Mouse (Mus musculus): ENCODE results near the gene Lrrc10. TPM values are rescaled to one million over a fixed set of nuclear protein-coding genes. Genes with fewer than 3 reads are reported as not detected.

Lrrc10 gene
- total RNA-seq (2012; rRNA removed) = 0.27 and 0.53 TPM in 2 replicates

DNA sequence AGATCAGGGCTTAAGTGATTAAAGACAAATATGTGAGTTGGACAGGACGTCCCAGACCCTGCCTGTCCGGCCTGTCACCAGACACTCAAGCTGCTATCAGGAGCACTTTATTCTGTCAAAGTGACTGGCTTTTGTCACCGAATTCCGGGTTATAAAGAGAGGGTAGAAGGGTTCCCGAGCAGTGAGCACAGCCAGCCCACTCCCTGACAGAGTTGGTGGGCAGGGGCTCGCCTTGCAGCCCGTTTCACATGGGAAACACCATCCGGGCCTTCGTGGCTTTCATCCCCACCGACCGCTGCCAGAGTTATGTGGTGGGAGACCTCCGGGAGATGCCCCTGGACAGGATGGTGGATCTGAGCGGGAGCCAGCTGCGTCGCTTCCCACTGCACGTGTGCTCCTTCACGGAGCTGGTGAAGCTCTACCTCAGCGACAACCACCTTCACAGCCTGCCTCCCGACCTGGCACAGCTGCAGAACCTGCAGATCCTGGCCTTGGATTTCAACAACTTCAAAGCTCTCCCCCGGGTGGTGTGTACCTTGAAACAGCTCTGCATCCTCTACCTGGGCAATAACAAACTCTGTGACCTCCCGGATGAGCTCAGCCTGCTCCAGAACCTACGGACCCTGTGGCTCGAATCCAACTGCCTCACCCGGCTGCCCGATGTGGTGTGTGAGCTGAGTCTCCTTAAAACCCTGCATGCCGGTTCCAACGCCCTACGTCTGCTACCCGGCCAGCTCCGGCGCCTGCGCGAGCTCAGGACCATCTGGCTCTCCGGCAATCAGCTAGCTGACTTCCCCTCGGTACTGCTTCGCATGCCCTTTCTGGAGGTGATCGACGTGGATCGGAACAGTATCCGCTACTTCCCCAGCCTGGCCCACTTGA lies at the start of gene Lrrc10:
Gene Lrrc10 (plus strand): TSS at position 167 of the 882 bp plus-strand sequence.
- H3K4me1 ChIP-seq (ENCODE audit: control insufficient read depth in 2 of 2, insufficient read depth in 2 of 2, low read length in 2 of 2, poor library complexity in 1 of 2) = peaks cover 7 to 10% of the 10 kb centered on the region in 2 experiments
- DNase-seq (ENCODE audit: low read depth, low spot score) = no peak
- H3K27ac ChIP-seq (ENCODE audit: insufficient read depth, low read depth, low read length, poor library complexity, severe bottlenecking) = no peak within 1 kb of the TSS
- no peak for TF ChIP-seq ZNF384 (IDR thresholded peaks at IDR 0.05; ENCODE audit: low read depth, low read length)
- no peak for TF ChIP-seq CHD2 (IDR thresholded peaks at IDR 0.05; ENCODE audit: low read depth, low read length)
- TF ChIP-seq ZC3H11A (IDR thresholded peaks at IDR 0.05; ENCODE audit: borderline replicate concordance, low read depth, low read length) = no peak
- no peak for TF ChIP-seq MAFK (IDR thresholded peaks at IDR 0.05; ENCODE audit: insufficient read depth, low read depth, low read length)
- TF ChIP-seq HCFC1 (IDR thresholded peaks at IDR 0.05; ENCODE audit: borderline replicate concordance, insufficient read depth, low read length) = no peak
- H3K4me3 ChIP-seq (ENCODE audit: insufficient read depth in 1 of 2, low read depth in 1 of 2, low read length in 2 of 2, poor library complexity in 1 of 2, severe bottlenecking in 1 of 2) = peak within 1 kb of the TSS; percentile 9 to 39; a peak in 3 of 4 replicates
- H3K9me3 ChIP-seq (ENCODE audit: control insufficient read depth, insufficient read depth, low read depth, low read length) = no peaks in the 10 kb centered on the region
- in situ Hi-C loops (cut with MboI; ENCODE audit: low sequenced_read_pairs in 2 of 2, unreplicated experiment in 2 of 2) = no loop called here
- peaks cover 11% of the 10 kb centered on the region for H3K36me3 ChIP-seq (ENCODE audit: control insufficient read depth, insufficient read depth, low read length, poor library complexity, severe bottlenecking)
- peak within 1 kb of the TSS; percentile 63; the same call in 1 of the 2 replicates for H3K9ac ChIP-seq (ENCODE audit: insufficient read depth, low read depth, low read length, poor library complexity, severe bottlenecking)

DNA sequence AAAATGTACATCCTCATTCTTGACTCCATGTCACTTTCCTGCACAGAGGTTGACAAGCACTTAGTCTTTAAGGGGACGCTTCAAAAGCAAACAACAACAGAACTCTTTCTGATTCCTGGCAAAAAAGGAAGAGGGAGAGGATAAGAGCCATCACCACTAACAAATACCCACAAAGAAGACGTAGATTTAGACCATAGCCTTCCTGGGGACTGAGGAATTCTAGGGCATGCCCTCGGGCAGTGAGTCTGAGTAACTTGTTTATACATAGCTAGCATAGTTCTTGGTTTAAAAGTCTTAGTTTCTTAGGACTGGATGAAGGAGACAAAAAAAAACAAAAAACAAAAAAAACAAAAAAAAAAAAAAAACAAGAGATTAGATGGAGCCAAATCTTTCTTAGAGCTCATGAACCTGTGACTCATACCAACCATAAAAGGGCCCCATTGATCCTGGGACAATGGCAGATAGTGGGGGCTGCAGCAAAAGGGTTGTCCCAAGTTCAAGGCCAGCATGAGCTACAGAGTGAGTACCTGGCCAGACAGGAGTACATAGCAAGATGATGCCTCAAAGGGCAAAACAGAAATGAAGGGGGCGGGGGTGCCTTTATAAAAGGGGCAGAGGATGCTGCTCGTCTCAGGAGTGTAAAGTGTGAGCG lies 49.4 kb upstream of the Lrrc10 start:
- Histone ChIP-seq H3K4me3 (ENCODE audit: insufficient read depth in 1 of 2, low read depth in 1 of 2, low read length in 2 of 2, poor library complexity in 1 of 2, severe bottlenecking in 1 of 2) (no peak overlapping the region), H3K4me1 (ENCODE audit: control insufficient read depth in 2 of 2, insufficient read depth in 2 of 2, low read length in 2 of 2, poor library complexity in 1 of 2) (peaks cover 3 to 8% of the 10 kb centered on the region in 2 experiments), H3K9me3 (ENCODE audit: control insufficient read depth, insufficient read depth, low read depth, low read length) (no peaks in the 10 kb centered on the region), H3K27ac (ENCODE audit: insufficient read depth, low read depth, low read length, poor library complexity, severe bottlenecking) (no peak overlapping the region), H3K9ac (ENCODE audit: insufficient read depth, low read depth, low read length, poor library complexity, severe bottlenecking) (no peak overlapping the region; the same call in 1 of the 2 replicates), H3K36me3 (ENCODE audit: control insufficient read depth, insufficient read depth, low read length, poor library complexity, severe bottlenecking) (no peaks in the 10 kb centered on the region)
- TF ChIP-seq MAFK (IDR thresholded peaks at IDR 0.05; ENCODE audit: insufficient read depth, low read depth, low read length) = no peak
- no peak for TF ChIP-seq HCFC1 (IDR thresholded peaks at IDR 0.05; ENCODE audit: borderline replicate concordance, insufficient read depth, low read length)
- TF ChIP-seq ZC3H11A (IDR thresholded peaks at IDR 0.05; ENCODE audit: borderline replicate concordance, low read depth, low read length) = no peak
- no peak for TF ChIP-seq ZNF384 (IDR thresholded peaks at IDR 0.05; ENCODE audit: low read depth, low read length)
- no peak for TF ChIP-seq CHD2 (IDR thresholded peaks at IDR 0.05; ENCODE audit: low read depth, low read length)
- in situ Hi-C loops (cut with MboI; ENCODE audit: low sequenced_read_pairs in 2 of 2, unreplicated experiment in 2 of 2) = no loop called here
- no peak for DNase-seq (ENCODE audit: low read depth, low spot score)

- no peak for TF ChIP-seq CHD2 (IDR thresholded peaks at IDR 0.05; ENCODE audit: low read depth, low read length)
- TF ChIP-seq ZNF384 (IDR thresholded peaks at IDR 0.05; ENCODE audit: low read depth, low read length) = no peak
- TF ChIP-seq ZC3H11A (IDR thresholded peaks at IDR 0.05; ENCODE audit: borderline replicate concordance, low read depth, low read length) = no peak
- TF ChIP-seq MAFK (IDR thresholded peaks at IDR 0.05; ENCODE audit: insufficient read depth, low read depth, low read length) = no peak
- TF ChIP-seq HCFC1 (IDR thresholded peaks at IDR 0.05; ENCODE audit: borderline replicate concordance, insufficient read depth, low read length) = no peak
- no peak for DNase-seq (ENCODE audit: low read depth, low spot score)
- Histone ChIP-seq H3K9me3 (ENCODE audit: control insufficient read depth, insufficient read depth, low read depth, low read length) (no peaks in the 10 kb centered on the region), H3K4me1 (ENCODE audit: control insufficient read depth in 2 of 2, insufficient read depth in 2 of 2, low read length in 2 of 2, poor library complexity in 1 of 2) (peaks cover 3 to 8% of the 10 kb centered on the region in 2 experiments), H3K36me3 (ENCODE audit: control insufficient read depth, insufficient read depth, low read length, poor library complexity, severe bottlenecking) (no peaks in the 10 kb centered on the region), H3K9ac (ENCODE audit: insufficient read depth, low read depth, low read length, poor library complexity, severe bottlenecking) (no peak overlapping the region; the same call in 1 of the 2 replicates), H3K27ac (ENCODE audit: insufficient read depth, low read depth, low read length, poor library complexity, severe bottlenecking) (no peak overlapping the region), H3K4me3 (ENCODE audit: insufficient read depth in 1 of 2, low read depth in 1 of 2, low read length in 2 of 2, poor library complexity in 1 of 2, severe bottlenecking in 1 of 2) (no peak overlapping the region)
- in situ Hi-C loops (cut with MboI; ENCODE audit: low sequenced_read_pairs in 2 of 2, unreplicated experiment in 2 of 2) = no loop called here
Observed at GRCm38 (mm10) chr10:116996236-116996600, 48.9 kb upstream of the Lrrc10 start.

DNA sequence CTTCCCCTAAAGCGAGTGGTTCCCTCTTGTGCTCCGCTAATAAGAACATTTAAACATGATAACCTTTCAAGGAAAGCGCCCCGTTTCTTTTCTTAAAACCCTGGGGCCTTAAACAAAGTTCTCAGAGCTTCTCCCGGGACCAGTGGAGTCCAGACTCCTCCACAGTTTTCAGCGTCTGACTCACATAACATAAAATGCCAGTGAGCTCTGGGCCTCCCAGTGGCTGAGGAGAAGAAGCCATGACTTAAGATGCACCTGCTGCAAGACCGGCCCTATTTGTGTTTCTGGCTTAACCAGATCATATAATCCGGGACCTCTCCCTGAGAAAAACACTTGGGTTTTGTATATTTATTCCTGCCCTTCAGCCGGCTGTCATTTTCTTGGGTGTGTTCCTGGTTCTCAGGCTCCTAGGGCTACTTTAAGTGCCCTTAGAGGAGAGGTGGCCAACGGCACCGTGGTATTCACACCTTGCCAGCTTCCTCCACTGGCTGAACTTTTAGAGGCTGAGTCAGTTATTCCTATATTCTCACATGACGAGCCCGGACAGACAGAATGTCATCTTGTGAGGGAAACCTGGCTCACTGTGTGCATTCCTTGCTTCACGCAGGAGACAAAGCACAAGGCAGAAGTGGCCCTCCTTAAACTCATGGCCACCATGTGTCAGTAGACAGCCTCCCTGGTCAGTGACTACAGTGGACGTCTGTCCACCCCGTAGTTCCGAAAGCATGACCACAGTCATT lies 46.3 kb upstream of the Lrrc10 start:
- TF ChIP-seq ZC3H11A (IDR thresholded peaks at IDR 0.05; ENCODE audit: borderline replicate concordance, low read depth, low read length) (no peak), MAFK (IDR thresholded peaks at IDR 0.05; ENCODE audit: insufficient read depth, low read depth, low read length) (no peak), HCFC1 (IDR thresholded peaks at IDR 0.05; ENCODE audit: borderline replicate concordance, insufficient read depth, low read length) (no peak), CHD2 (IDR thresholded peaks at IDR 0.05; ENCODE audit: low read depth, low read length) (no peak), ZNF384 (IDR thresholded peaks at IDR 0.05; ENCODE audit: low read depth, low read length) (no peak)
- no peaks in the 10 kb centered on the region for H3K36me3 ChIP-seq (ENCODE audit: control insufficient read depth, insufficient read depth, low read length, poor library complexity, severe bottlenecking)
- no peaks in the 10 kb centered on the region for H3K9me3 ChIP-seq (ENCODE audit: control insufficient read depth, insufficient read depth, low read depth, low read length)
- in situ Hi-C loops (cut with MboI; ENCODE audit: low sequenced_read_pairs in 2 of 2, unreplicated experiment in 2 of 2) = no loop called here
- peaks cover 1 to 8% of the 10 kb centered on the region in 2 experiments; a peak in 3 of 4 replicates for H3K4me1 ChIP-seq (ENCODE audit: control insufficient read depth in 2 of 2, insufficient read depth in 2 of 2, low read length in 2 of 2, poor library complexity in 1 of 2)
- no peak overlapping the region for H3K4me3 ChIP-seq (ENCODE audit: insufficient read depth in 1 of 2, low read depth in 1 of 2, low read length in 2 of 2, poor library complexity in 1 of 2, severe bottlenecking in 1 of 2)
- H3K9ac ChIP-seq (ENCODE audit: insufficient read depth, low read depth, low read length, poor library complexity, severe bottlenecking) = no peak overlapping the region
- no peak overlapping the region for H3K27ac ChIP-seq (ENCODE audit: insufficient read depth, low read depth, low read length, poor library complexity, severe bottlenecking)
- no peak for DNase-seq (ENCODE audit: low read depth, low spot score)

Data from ES-E14 (cell line).